Mouse (Mus musculus) hindbrain, postnatal 0 days (tissue): ENCODE measurements around the gene Ets1. TPM values are rescaled to one million over a fixed set of nuclear protein-coding genes. Genes with fewer than 3 reads are reported as not detected.

ENCODE experiments used
- ATAC-seq: fragments of 200-750 bp; cut with Nextera tagmentation; 2 replicates; pipeline ENCODE4 v1.8.0; 2017; ENCODE audit warnings: mild to moderate bottlenecking, moderate TSS enrichment, moderate library complexity
- DNase-seq: peaks from one replicate; pipeline ENCODE4 v3.0.0-alpha.2; 2015; ENCODE audit warnings: low spot score
- H3K27ac ChIP-seq: fragments of 300-500 bp; sonication (generic); 2 replicates; pipeline ENCODE4 v1.5.1; 2014; ENCODE audit warnings: mild to moderate bottlenecking
- H3K27me3 ChIP-seq: fragments of 300-500 bp; sonication (generic); 2 replicates; pipeline ENCODE4 v1.6.1; 2014; ENCODE audit warnings: low read length, mixed read lengths; ENCODE audit not compliant: insufficient read depth
- H3K36me3 ChIP-seq: fragments of 300-500 bp; sonication (generic); 2 replicates; pipeline ENCODE4 v1.6.1; 2014; ENCODE audit warnings: low read length, mixed read lengths; ENCODE audit not compliant: insufficient read depth
- H3K4me1 ChIP-seq: fragments of 300-500 bp; sonication (generic); 2 replicates; pipeline ENCODE4 v1.6.1; 2014; ENCODE audit warnings: antibody characterized with exemption, low read length, mixed read lengths; ENCODE audit not compliant: insufficient read depth
- H3K4me2 ChIP-seq: fragments of 300-500 bp; sonication (generic); 2 replicates; pipeline ENCODE4 v1.6.1; 2014; ENCODE audit warnings: low read depth, mild to moderate bottlenecking, low read length, moderate library complexity, mixed read lengths
- H3K4me3 ChIP-seq: fragments of 300-500 bp; sonication (generic); 2 replicates; pipeline ENCODE4 v1.5.1; 2014; ENCODE audit warnings: low read length
- H3K9ac ChIP-seq: fragments of 300-500 bp; sonication (generic); replicated peaks from 2 replicates; pipeline ENCODE4 v1.6.1; 2014; ENCODE audit warnings: mild to moderate bottlenecking, low read length, moderate library complexity, mixed read lengths
- H3K9me3 ChIP-seq: fragments of 300-500 bp; sonication (generic); 2 replicates; pipeline ENCODE4 v1.6.1; 2016; ENCODE audit warnings: low read length, mixed read lengths
- CTCF ChIP-seq: IDR thresholded peaks from 2 replicates; pipeline ENCODE4 v1.5.1; 2016; ENCODE audit warnings: antibody characterized with exemption, control low read depth, low read depth
- WGBS: fragments of 180-500 bp; shearing (Covaris S2); extraction: QIAGEN DNeasy Blood & Tissue Kit; methylation state at CpG from one replicate; pipeline ENCODE4 v1.1.7; 2014; 5-methylcytosine and 5-hydroxymethylcytosine counted together
- polyA plus RNA-seq: library from polyadenylated mRNA; unstranded; fragments of >200 nt; fragmentation: Nextera tagmentation; extraction: Ambion mirVana; gene quantifications from 2 replicates; pipeline ENCODE4 v1.2.1, GENCODE M21; 2015
- total RNA-seq: library from RNA; depleted of rRNA; stranded (reverse); fragments of >200 nt; gene quantifications from 2 replicates; pipeline ENCODE4 v1.2.3, GENCODE M21; 2014

Gene Ets1
- total and polyA plus RNA-seq, 2 experiments from 2014 or later: 9.9 to 14.0 TPM

- no peak for TF ChIP-seq CTCF
- H3K36me3 ChIP-seq: no peaks in the 10 kb centered on the region
Measured at GRCm38 (mm10) chr9:32696717-32697116, 60.7 kb downstream of the Ets1 start.

DNA sequence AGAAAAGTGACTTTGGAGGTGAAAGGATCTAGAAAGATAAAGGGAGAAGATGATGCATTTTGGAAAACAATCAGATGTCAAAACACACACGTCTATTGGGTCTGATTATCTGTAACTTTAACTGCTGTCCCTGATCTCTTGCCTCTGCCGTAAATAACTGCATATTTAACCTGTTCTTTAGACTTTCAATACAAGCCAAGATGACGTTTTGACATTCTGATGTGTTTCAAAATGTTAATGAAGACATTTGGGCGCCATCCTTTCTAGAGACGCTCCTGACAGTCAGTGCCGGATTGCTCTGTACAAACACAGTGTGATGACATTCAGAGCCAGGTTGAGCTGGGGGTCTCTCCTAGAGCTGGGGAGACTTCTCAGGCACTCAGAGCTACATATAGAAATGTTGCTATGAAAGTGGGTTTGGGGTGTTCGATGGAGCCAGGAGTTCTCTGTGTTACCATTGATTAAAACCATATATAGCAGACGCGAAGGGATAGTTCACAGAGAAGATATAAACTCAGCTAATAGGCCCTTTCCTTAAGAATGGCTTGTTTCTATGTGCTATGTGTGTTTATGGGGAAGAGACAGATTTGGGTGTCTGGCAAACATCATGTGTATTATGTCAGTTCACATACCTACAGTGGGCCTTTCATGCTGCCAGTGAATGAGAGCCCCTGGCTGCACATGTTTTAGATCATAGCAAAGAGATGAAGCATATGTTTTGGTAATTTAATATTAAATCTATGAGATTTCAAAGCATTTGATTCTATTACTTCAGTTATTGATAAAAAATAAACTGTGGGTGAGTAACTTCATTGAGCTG, 61.5 kb downstream of the Ets1 start:
- peaks cover 37% of the 10 kb centered on the region for H3K27me3 ChIP-seq

More at GRCm38 (mm10) chr9:32696717-32697116, 60.7 kb downstream of the Ets1 start:
- H3K27me3 ChIP-seq: peaks cover 45% of the 10 kb centered on the region
- H3K4me2 ChIP-seq: peak overlapping the region; percentile 91
- H3K27ac ChIP-seq: peak overlapping the region; percentile 64
- H3K9me3 ChIP-seq: no peaks in the 10 kb centered on the region
- ATAC-seq (0 out of 2 replicates have a peak, but pooled peaks have one; percentile 19), DNase-seq (peak; percentile 40)
- WGBS: 14% methylated on average over 7 of the region's 7 CpGs
- peak overlapping the region; percentile 62 for H3K4me3 ChIP-seq
- peaks cover 3% of the 10 kb centered on the region; the same call in 1 of the 2 replicates for H3K4me1 ChIP-seq
- H3K9ac ChIP-seq: no peak overlapping the region

DNA sequence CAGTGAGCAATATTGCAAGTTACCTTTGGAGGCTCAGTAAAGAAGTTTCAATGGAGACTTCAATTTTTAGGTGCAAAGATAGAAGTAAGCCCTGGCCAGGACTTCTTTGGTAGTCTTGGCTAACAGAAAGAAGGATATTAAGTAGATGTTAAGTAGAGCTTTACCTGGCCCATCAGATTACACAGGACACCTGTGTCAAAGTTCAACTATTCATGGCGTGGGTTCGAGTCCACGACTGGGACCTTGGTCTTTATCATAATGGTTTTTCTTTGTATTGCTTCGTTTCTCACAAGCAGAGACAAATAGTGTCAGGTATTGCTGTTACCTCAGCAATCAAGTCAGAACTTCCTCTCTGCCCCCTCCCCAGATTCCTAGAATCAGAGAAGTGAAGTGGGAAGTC, 62.7 kb downstream of the Ets1 start:
- Histone ChIP-seq H3K4me1 (peaks cover 3% of the 10 kb centered on the region; the same call in 1 of the 2 replicates), H3K36me3 (no peaks in the 10 kb centered on the region), H3K9ac (no peak overlapping the region), H3K4me2 (0 out of 2 replicates have a peak overlapping the region, but pooled peaks have one; percentile 25), H3K27me3 (peaks cover 25% of the 10 kb centered on the region), H3K4me3 (no peak overlapping the region), H3K27ac (no peak overlapping the region), H3K9me3 (no peaks in the 10 kb centered on the region)
- ATAC-seq: no peak
- DNase-seq: no peak
- 87% methylated on average over 4 of the region's 4 CpGs for WGBS
- TF ChIP-seq CTCF: no peak

More for the DNA sequence above, 61.5 kb downstream of the Ets1 start:
- DNase-seq (no peak), ATAC-seq (no peak)
- Histone ChIP-seq H3K4me3 (peak overlapping the region; percentile 62), H3K4me1 (peaks cover 3% of the 10 kb centered on the region; the same call in 1 of the 2 replicates), H3K36me3 (no peaks in the 10 kb centered on the region), H3K9ac (no peak overlapping the region), H3K9me3 (no peaks in the 10 kb centered on the region), H3K27ac (no peak overlapping the region), H3K4me2 (peak overlapping the region; percentile 91)
- 76% methylated on average over 9 of the region's 9 CpGs for WGBS
- no peak for TF ChIP-seq CTCF

GRCm38 (mm10) chr9:32699391-32699841, 63.4 kb downstream of the Ets1 start:
- Histone ChIP-seq H3K27ac (no peak overlapping the region), H3K4me3 (no peak overlapping the region), H3K36me3 (no peaks in the 10 kb centered on the region), H3K9ac (no peak overlapping the region; the same call in 1 of the 2 replicates), H3K4me1 (peaks cover 3% of the 10 kb centered on the region; the same call in 1 of the 2 replicates), H3K27me3 (peaks cover 19% of the 10 kb centered on the region), H3K9me3 (no peaks in the 10 kb centered on the region), H3K4me2 (peak overlapping the region; percentile 25; the same call in 1 of the 2 replicates)
- ATAC-seq: no peak
- DNase-seq: no peak
- no peak for TF ChIP-seq CTCF
- WGBS: 69% methylated on average over 8 of the region's 8 CpGs

DNA sequence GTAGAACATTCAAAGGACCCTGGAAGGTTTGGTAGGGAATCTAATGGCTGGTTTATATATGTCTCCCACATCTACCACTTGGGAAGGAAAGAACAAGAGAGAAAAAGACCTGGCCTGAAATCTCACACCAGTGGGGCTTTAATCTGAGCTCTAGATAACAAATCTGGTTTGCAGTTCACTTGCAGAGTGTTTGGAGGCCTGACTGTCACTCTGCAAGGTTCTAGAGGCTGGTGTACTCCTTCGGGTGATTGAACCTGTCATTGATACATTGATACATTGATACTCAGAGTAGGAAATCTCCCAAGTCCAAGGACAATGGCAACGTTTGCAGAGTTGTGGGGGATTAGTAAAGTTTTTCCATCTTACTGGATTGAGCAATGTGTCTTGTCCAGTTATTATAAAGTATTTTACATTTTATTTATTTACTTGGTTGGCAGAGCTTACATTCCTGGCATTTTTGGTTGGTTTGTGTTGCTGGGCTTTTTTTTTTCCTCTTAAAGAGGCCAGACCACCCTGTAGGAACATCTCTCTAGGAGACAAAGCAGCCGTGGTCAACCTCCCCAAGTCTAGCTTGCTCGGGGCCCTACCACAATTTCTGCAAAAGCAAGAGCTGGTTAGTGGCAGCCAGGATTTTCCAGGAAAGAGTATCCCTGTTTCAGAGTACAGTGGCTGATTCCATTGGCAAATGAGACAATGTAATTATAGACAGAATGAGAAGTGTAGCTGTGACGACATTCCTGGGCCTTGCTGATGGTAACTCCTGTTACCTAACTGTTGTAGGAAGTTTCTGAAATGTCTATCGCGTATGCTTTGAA, 64.3 kb downstream of the Ets1 start:
- Histone ChIP-seq H3K36me3 (no peaks in the 10 kb centered on the region), H3K4me3 (no peak overlapping the region), H3K9me3 (no peaks in the 10 kb centered on the region), H3K4me2 (peak overlapping the region; percentile 25; the same call in 1 of the 2 replicates), H3K27ac (no peak overlapping the region), H3K9ac (no peak overlapping the region), H3K27me3 (peaks cover 14% of the 10 kb centered on the region), H3K4me1 (peaks cover 2% of the 10 kb centered on the region; the same call in 1 of the 2 replicates)
- TF ChIP-seq CTCF: no peak
- DNase-seq: no peak
- 67% methylated on average over 7 of the region's 7 CpGs for WGBS
- no peak for ATAC-seq

- ATAC-seq (no peak), DNase-seq (no peak)
- TF ChIP-seq CTCF: no peak
- Histone ChIP-seq H3K27me3 (peaks cover 14% of the 10 kb centered on the region), H3K9ac (no peak overlapping the region), H3K4me3 (no peak overlapping the region), H3K27ac (no peak overlapping the region), H3K36me3 (no peaks in the 10 kb centered on the region), H3K4me1 (no peaks in the 10 kb centered on the region), H3K9me3 (no peaks in the 10 kb centered on the region), H3K4me2 (no peak overlapping the region)
- WGBS: 83% methylated on average over 20 of the region's 20 CpGs
Measured at GRCm38 (mm10) chr9:32701126-32701997, 65.3 kb downstream of the Ets1 start.
